In genomic region chr10:61714771-61715461, GRCm38 (mm10) we compare ENCODE assay signal across 8 mouse cellular contexts. TPM values are rescaled to one million over a fixed set of nuclear protein-coding genes. Genes with fewer than 3 reads are reported as not detected.
DNase-seq lines count a peak whose midpoint lies in the region; ATAC-seq and TF ChIP-seq lines count a peak whose summit lies in the region.

Gene Aifm2 (plus strand): TSS chr10:61715263.

- peak within 1 kb of the TSS; percentile 42 for H3K4me3 ChIP-seq in thymus, adult 2 months (ENCODE audit: control insufficient read depth, insufficient read depth, low read length)
- peak within 1 kb of the TSS; percentile 57 for H3K4me3 ChIP-seq in lung, embryonic 15.5 days

- 16% methylated on average over 32 of the region's 36 CpGs for WGBS in thymus, adult 2 months
- 11% methylated on average over 35 of the region's 36 CpGs for WGBS in lung, embryonic 15.5 days

- H3K9ac ChIP-seq in lung, embryonic 15.5 days, result peak within 1 kb of the TSS; percentile 34

- no peak for TF ChIP-seq CTCF in thymus, adult 2 months (IDR thresholded peaks at IDR 0.05; ENCODE audit: borderline replicate concordance, control insufficient read depth, extremely low read depth, insufficient read depth, low read length, poor library complexity)

- H3K27ac ChIP-seq in thymus, adult 2 months (ENCODE audit: control insufficient read depth, insufficient read depth, low read length), result no peak within 1 kb of the TSS
- no peak within 1 kb of the TSS for H3K27ac ChIP-seq in lung, embryonic 15.5 days

- ATAC-seq in granulocyte monocyte progenitor cell, adult 5-6 weeks (replicated peaks; ENCODE audit: poor library complexity, severe bottlenecking), result peak; percentile 85
- ATAC-seq in lung, embryonic 15.5 days (ENCODE audit: borderline replicate concordance, extremely low read depth, low FRiP score, low TSS enrichment), result peak; percentile 93

- H3K4me1 ChIP-seq in thymus, adult 2 months (replicated peaks; ENCODE audit: control insufficient read depth, insufficient read depth, low read length), result peaks cover 4% of the 10 kb centered on the region
- H3K4me1 ChIP-seq in lung, embryonic 15.5 days, result peaks cover 14% of the 10 kb centered on the region

- no peak for TF ChIP-seq POLR2A in thymus, adult 2 months (IDR thresholded peaks at IDR 0.05; ENCODE audit: control insufficient read depth, extremely low read depth, insufficient read depth, low read length, poor library complexity)

- no peaks in the 10 kb centered on the region; the same call in 1 of the 2 replicates for H3K27me3 ChIP-seq in thymus, adult 2 months (ENCODE audit: control insufficient read depth, insufficient read depth, low read length)
- H3K27me3 ChIP-seq in lung, embryonic 15.5 days, result no peaks in the 10 kb centered on the region

- H3K9me3 ChIP-seq in lung, embryonic 15.5 days, result no peaks in the 10 kb centered on the region

- H3K36me3 ChIP-seq in thymus, adult 2 months (ENCODE audit: control insufficient read depth, insufficient read depth, low read length), result no peaks in the 10 kb centered on the region
- no peaks in the 10 kb centered on the region for H3K36me3 ChIP-seq in lung, embryonic 15.5 days

- H3K4me2 ChIP-seq in lung, embryonic 15.5 days, result peak within 1 kb of the TSS; percentile 92

- no peak for DNase-seq in thymus, adult 2 months
- no peak for DNase-seq in thymus, postnatal 10 days (ENCODE audit: low spot score in 2 of 2)
- DNase-seq in embryo, embryonic 10 days (ENCODE audit: low spot score), result peak; percentile 83
- DNase-seq in kidney, adult 11 months, result peak; percentile 74
- peak; percentile 77 for DNase-seq in ovary, adult 18-20 months (ENCODE audit: low spot score)
- peak; percentile 86 for DNase-seq in yolk sac, embryonic 10.5 days (ENCODE audit: low spot score)

RNA-seq across cellular contexts. Expression of gene Aifm2, which starts in this region (rescaled TPM):
- 10.4 and 12.0 TPM in 2 replicates for polyA plus RNA-seq in thymus, adult 2 months (2012; rRNA removed)
- total RNA-seq in granulocyte monocyte progenitor cell, adult 5-6 weeks (2014; fragmentation: Nextera tagmentation), result 5.0 and 9.0 TPM in 2 replicates
- total RNA-seq in granulocyte monocyte progenitor cell, adult 5-6 weeks (2017), result 6.5 and 6.6 TPM in 2 replicates
- 14.0 and 14.3 TPM in 2 replicates for polyA plus RNA-seq in lung, embryonic 15.5 days (2015; fragmentation: Nextera tagmentation; extraction: Ambion mirVana)

Comparison
In these comparisons a context has a peak if more than half of its experiments do, and no peak if none do; other contexts are left out.
1. DNase-seq: peak in embryo, embryonic 10 days (single experiment), kidney, adult 11 months (single experiment), ovary, adult 18-20 months (single experiment) and yolk sac, embryonic 10.5 days (single experiment); none in thymus, adult 2 months (single experiment) and thymus, postnatal 10 days (0 of 2).